Mouse (Mus musculus): ENCODE results near the gene Ndufs2. TPM values are rescaled to one million over a fixed set of nuclear protein-coding genes. Genes with fewer than 3 reads are reported as not detected.

Gene Ndufs2
- total RNA-seq, 2 experiments from 2014 or later: 580 to 737 TPM

- intact Hi-C loops (cut with DNase I; ENCODE audit: low total_unique reads): no loop called here
- DNase-seq: no peak
These were observed 29.2 kb upstream of the Ndufs2 start for GRCm38 (mm10) chr1:171280250-171280915.

GRCm38 (mm10) chr1:171279721-171280120, 28.5 kb upstream of the Ndufs2 start:
- intact Hi-C loops (cut with DNase I; ENCODE audit: low total_unique reads): no loop called here
- DNase-seq: no peak

- intact Hi-C loops (cut with DNase I; ENCODE audit: low total_unique reads): no loop called here
- no peak for DNase-seq
These were observed 28.0 kb upstream of the Ndufs2 start for GRCm38 (mm10) chr1:171279012-171279705.

GRCm38 (mm10) chr1:171278436-171278835, 27.2 kb upstream of the Ndufs2 start:
- intact Hi-C loops (cut with DNase I; ENCODE audit: low total_unique reads): no loop called here
- no peak for DNase-seq

GRCm38 (mm10) chr1:171277736-171278135, 26.5 kb upstream of the Ndufs2 start:
- intact Hi-C loops (cut with DNase I; ENCODE audit: low total_unique reads): no loop called here

GRCm38 (mm10) chr1:171276110-171276748, 25.0 kb upstream of the Ndufs2 start:
- intact Hi-C loops (cut with DNase I; ENCODE audit: low total_unique reads): no loop called here
- no peak for DNase-seq

More at GRCm38 (mm10) chr1:171277736-171278135, 26.5 kb upstream of the Ndufs2 start:
- no peak for DNase-seq

GRCm38 (mm10) chr1:171275144-171275734, 24.1 kb upstream of the Ndufs2 start:
- no peak for DNase-seq
- intact Hi-C loops (cut with DNase I; ENCODE audit: low total_unique reads): no loop called here

GRCm38 (mm10) chr1:171274171-171274570, 23.0 kb upstream of the Ndufs2 start:
- no peak for DNase-seq
- intact Hi-C loops (cut with DNase I; ENCODE audit: low total_unique reads): no loop called here

- intact Hi-C loops (cut with DNase I; ENCODE audit: low total_unique reads): no loop called here
These were observed 20.9 kb upstream of the Ndufs2 start for GRCm38 (mm10) chr1:171272086-171272485.

GRCm38 (mm10) chr1:171271622-171272021, 20.4 kb upstream of the Ndufs2 start:
- intact Hi-C loops (cut with DNase I; ENCODE audit: low total_unique reads): no loop called here
- DNase-seq: no peak

More at GRCm38 (mm10) chr1:171272086-171272485, 20.9 kb upstream of the Ndufs2 start:
- DNase-seq: no peak

- intact Hi-C loops (cut with DNase I; ENCODE audit: low total_unique reads): no loop called here
These were observed 20.0 kb upstream of the Ndufs2 start for GRCm38 (mm10) chr1:171271196-171271595.

GRCm38 (mm10) chr1:171270573-171270900, 19.3 kb upstream of the Ndufs2 start:
- DNase-seq: no peak
- intact Hi-C loops (cut with DNase I; ENCODE audit: low total_unique reads): no loop called here

More at GRCm38 (mm10) chr1:171271196-171271595, 20.0 kb upstream of the Ndufs2 start:
- DNase-seq: no peak

GRCm38 (mm10) chr1:171269848-171270572, 18.8 kb upstream of the Ndufs2 start, which contains the start of gene B4galt3:
B4galt3 (plus strand) TSS chr1:171270328.
- peak; percentile 95 for DNase-seq
- intact Hi-C loops (cut with DNase I; ENCODE audit: low total_unique reads): no loop called here

GRCm38 (mm10) chr1:171268341-171268740, 17.2 kb upstream of the Ndufs2 start:
- intact Hi-C loops (cut with DNase I; ENCODE audit: low total_unique reads): no loop called here
- DNase-seq: no peak

- intact Hi-C loops (cut with DNase I; ENCODE audit: low total_unique reads): no loop called here
- no peak for DNase-seq
These were observed 15.0 kb upstream of the Ndufs2 start for GRCm38 (mm10) chr1:171265971-171266744.

- no peak for DNase-seq
- intact Hi-C loops (cut with DNase I; ENCODE audit: low total_unique reads): no loop called here
These were observed 12.7 kb upstream of the Ndufs2 start for GRCm38 (mm10) chr1:171263666-171264461.

GRCm38 (mm10) chr1:171263185-171263611, 12.0 kb upstream of the Ndufs2 start:
- no peak for DNase-seq
- intact Hi-C loops (cut with DNase I; ENCODE audit: low total_unique reads): no loop called here

GRCm38 (mm10) chr1:171262594-171263130, 11.5 kb upstream of the Ndufs2 start:
- peak; percentile 71 for DNase-seq
- intact Hi-C loops (cut with DNase I; ENCODE audit: low total_unique reads): no loop called here
